8 mouse cellular contexts compared by ENCODE assay signal in genomic region chr13:62652681-62653368, GRCm38 (mm10). TPM values are rescaled to one million over a fixed set of nuclear protein-coding genes. Genes with fewer than 3 reads are reported as not detected.
DNase-seq lines count a peak whose midpoint lies in the region; ATAC-seq and TF ChIP-seq lines count a peak whose summit lies in the region.
"Not testable (repeated sequence)": the region's sequence is repeated elsewhere in the genome, so short reads cannot be mapped to it uniquely, and the experiment has no call there.

No protein-coding gene starts in this region.

- peak overlapping the region; percentile 51 for H3K9ac ChIP-seq in forebrain, postnatal 0 days
- H3K9ac ChIP-seq in neural tube, embryonic 15.5 days (replicated peaks) = peak overlapping the region; percentile 69

- ATAC-seq in G1E (ENCODE audit: extremely low read depth, insufficient number of reproducible peaks, low FRiP score, poor library complexity, severe bottlenecking) = not testable (repeated sequence)
- ATAC-seq in forebrain, postnatal 0 days = peak; percentile 100
- ATAC-seq in neural tube, embryonic 15.5 days (ENCODE audit: low FRiP score) = peak; percentile 100

- WGBS in forebrain, postnatal 0 days = under 1% methylated on average over 16 of the region's 16 CpGs
- WGBS in lung, adult 2 months = 1% methylated on average over 16 of the region's 16 CpGs
- under 1% methylated on average over 16 of the region's 16 CpGs for WGBS in neural tube, embryonic 15.5 days

- not testable (repeated sequence) for H3K36me3 ChIP-seq in G1E (replicated peaks); forebrain, postnatal 0 days (ENCODE audit: insufficient read depth); neural tube, embryonic 15.5 days

- not testable (repeated sequence) for TF ChIP-seq POLR2A in lung, adult 2 months (IDR thresholded peaks at IDR 0.05; ENCODE audit: borderline replicate concordance, extremely low read depth, low read depth, low read length)

- peak overlapping the region; percentile 50 for H3K4me2 ChIP-seq in forebrain, postnatal 0 days (ENCODE audit: low read depth)
- H3K4me2 ChIP-seq in neural tube, embryonic 15.5 days = peak overlapping the region; percentile 60

- H3K4me1 ChIP-seq in G1E (ENCODE audit: insufficient read depth, low read depth, low read length); forebrain, postnatal 0 days (ENCODE audit: insufficient read depth); lung, adult 2 months (ENCODE audit: control insufficient read depth, insufficient read depth, low read length); neural tube, embryonic 15.5 days: not testable (repeated sequence)

- H3K27me3 ChIP-seq in G1E (ENCODE audit: insufficient read depth, low read length); forebrain, postnatal 0 days (ENCODE audit: insufficient read depth, low read length); neural tube, embryonic 15.5 days (replicated peaks): not testable (repeated sequence)

- not testable (repeated sequence) for TF ChIP-seq CTCF in G1E (IDR thresholded peaks at IDR 0.05; ENCODE audit: low read depth, low read length); forebrain, postnatal 0 days (IDR thresholded peaks at IDR 0.05; ENCODE audit: low read depth); layer of hippocampus, adult 2 months (conservative IDR thresholded peaks at IDR 0.05); lung, adult 2 months (IDR thresholded peaks at IDR 0.05; ENCODE audit: insufficient read depth, low read length)

- not testable (repeated sequence) for H3K27ac ChIP-seq in forebrain, postnatal 0 days (ENCODE audit: low read depth, low read length)
- peak overlapping the region; percentile 64 for H3K27ac ChIP-seq in layer of hippocampus, adult 2 months
- H3K27ac ChIP-seq in neural tube, embryonic 15.5 days (replicated peaks) = peak overlapping the region; percentile 77

- peak overlapping the region; percentile 50; the same call in 1 of the 2 replicates for H3K4me3 ChIP-seq in G1E (ENCODE audit: low read depth, low read length)
- peak overlapping the region; percentile 43 for H3K4me3 ChIP-seq in forebrain, postnatal 0 days (ENCODE audit: low read depth, low read length)
- H3K4me3 ChIP-seq in layer of hippocampus, adult 2 months = peak overlapping the region; percentile 65
- peak overlapping the region; percentile 60 for H3K4me3 ChIP-seq in lung, adult 2 months (replicated peaks; ENCODE audit: extremely low read depth, low read depth, low read length)
- peak overlapping the region; percentile 61 for H3K4me3 ChIP-seq in neural tube, embryonic 15.5 days (replicated peaks)

- not testable (repeated sequence) for H3K9me3 ChIP-seq in G1E (replicated peaks); forebrain, postnatal 0 days (ENCODE audit: low read length); neural tube, embryonic 15.5 days (replicated peaks)

- not testable (repeated sequence) for DNase-seq in G1E (ENCODE audit: low spot score)
- DNase-seq in cerebellum, adult 11-12 months = peak; percentile 68
- DNase-seq in forebrain, postnatal 0 days = peak; percentile 84
- DNase-seq in heart, postnatal 4 days = peak; percentile 73
- DNase-seq in layer of hippocampus, adult 2 months (ENCODE audit: low spot score in 2 of 2) = peak; percentile 59 to 82
- DNase-seq in lung, adult 2 months = peak; percentile 61
- peak; percentile 77 for DNase-seq in testis, postnatal 14 days (ENCODE audit: low spot score)

RNA-seq across cellular contexts. Expression of gene 6720489N17Rik, which starts 28.8 kb away (rescaled TPM):
- total RNA-seq in G1E (2014; fragmentation: Nextera tagmentation) = not detected in 2 replicates
- total RNA-seq in G1E (2017) = 0.05 TPM in 1 of 2 replicates, not detected in the other
- not detected in 2 replicates for polyA plus RNA-seq in G1E (2012)
- total RNA-seq in forebrain, postnatal 0 days (2014; rRNA removed) = 3.8 and 4.4 TPM in 2 replicates
- polyA plus RNA-seq in forebrain, postnatal 0 days (2015; fragmentation: Nextera tagmentation; extraction: Ambion mirVana) = 3.9 and 5.6 TPM in 2 replicates
- 1 to 10 TPM; 3.0 to 4.3 TPM for total RNA-seq in heart, postnatal 4 days (2021)
- 1 to 10 TPM; 4.5 to 4.8 TPM for total RNA-seq in layer of hippocampus, adult 2 months (2021)
- 0.20 and 0.22 TPM in 2 replicates for polyA plus RNA-seq in lung, adult 2 months (2012; rRNA removed)
- polyA plus RNA-seq in neural tube, embryonic 15.5 days (2015; fragmentation: Nextera tagmentation; extraction: Ambion mirVana) = 6.7 and 8.6 TPM in 2 replicates
